Mouse (Mus musculus) cerebellum, postnatal 10 days (tissue): ENCODE measurements around the gene Slc1a3.
A peak's percentile ranks its signal among the peaks of the same experiment; 100 is the strongest.
"Not testable (repeated sequence)": the region's sequence is repeated elsewhere in the genome, so short reads cannot be mapped to it uniquely, and the experiment has no call there.

Experiments
- DNase-seq, 2 experiments: peaks; one replicate each; pipeline ENCODE4 v3.0.0; 2021; ENCODE audit warnings: mixed read lengths in 2 of 2

The Slc1a3 gene

DNA sequence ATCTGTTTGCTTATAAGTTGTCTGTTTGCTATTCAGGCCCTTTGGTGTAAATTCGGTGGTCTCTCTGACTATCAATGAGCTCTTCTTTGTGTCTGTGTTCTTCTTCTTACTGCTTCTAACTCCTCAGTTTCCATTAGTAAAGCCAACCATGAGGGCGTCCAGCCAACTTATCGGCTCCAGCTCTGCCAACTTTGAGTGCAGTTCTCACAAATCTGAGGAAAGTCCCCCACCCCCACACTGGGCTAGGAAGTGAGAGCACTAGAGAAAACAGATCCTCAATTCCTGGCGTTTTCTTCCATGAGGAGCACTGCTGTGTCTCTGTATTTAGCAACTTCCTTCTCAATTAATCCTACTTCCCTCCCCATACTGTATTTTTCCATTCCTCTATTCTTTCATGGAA is 4.4 kb downstream of the Slc1a3 start:
- DNase-seq: peak; percentile 70 to 85

DNA sequence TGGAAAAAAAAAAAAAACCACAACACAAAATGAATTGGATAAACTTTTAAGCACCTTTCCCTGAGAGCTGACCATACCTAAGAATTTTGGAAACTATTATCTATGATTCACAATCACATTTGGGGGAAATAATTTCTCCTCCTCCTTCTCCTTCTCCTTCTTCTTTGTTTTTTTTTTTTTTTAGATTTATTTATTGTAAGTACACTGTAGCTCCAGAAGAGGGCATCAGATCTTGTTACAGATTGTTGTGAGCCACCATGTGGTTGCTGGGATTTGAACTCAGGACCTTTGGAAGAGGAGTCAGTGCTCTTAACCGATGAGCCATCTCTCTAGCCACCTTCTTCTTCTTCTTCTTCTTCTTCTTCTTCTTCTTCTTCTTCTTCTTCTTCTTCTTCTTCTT is 5.0 kb downstream of the Slc1a3 start:
- DNase-seq: not testable (repeated sequence)

DNA sequence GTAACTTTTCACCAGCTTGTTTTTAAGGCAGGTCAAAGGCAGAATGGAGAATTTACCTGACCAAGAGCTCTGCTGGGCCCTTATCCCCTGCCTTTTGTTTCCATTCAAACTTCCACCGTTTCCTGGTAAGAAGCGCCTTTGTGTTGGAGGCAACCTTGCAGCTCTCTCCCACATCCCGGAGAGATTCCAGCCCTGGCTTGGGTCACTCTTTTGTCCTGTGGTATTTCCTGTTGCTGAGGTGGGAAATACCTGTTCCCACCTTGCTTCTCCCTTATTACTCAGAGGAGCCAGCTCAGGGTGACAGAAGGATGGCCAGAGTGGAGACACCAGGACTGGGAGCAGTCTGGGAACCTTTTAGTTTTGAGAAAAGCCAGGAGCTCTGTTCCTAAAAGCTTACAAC is 12.6 kb downstream of the Slc1a3 start:
- no peak for DNase-seq

DNA sequence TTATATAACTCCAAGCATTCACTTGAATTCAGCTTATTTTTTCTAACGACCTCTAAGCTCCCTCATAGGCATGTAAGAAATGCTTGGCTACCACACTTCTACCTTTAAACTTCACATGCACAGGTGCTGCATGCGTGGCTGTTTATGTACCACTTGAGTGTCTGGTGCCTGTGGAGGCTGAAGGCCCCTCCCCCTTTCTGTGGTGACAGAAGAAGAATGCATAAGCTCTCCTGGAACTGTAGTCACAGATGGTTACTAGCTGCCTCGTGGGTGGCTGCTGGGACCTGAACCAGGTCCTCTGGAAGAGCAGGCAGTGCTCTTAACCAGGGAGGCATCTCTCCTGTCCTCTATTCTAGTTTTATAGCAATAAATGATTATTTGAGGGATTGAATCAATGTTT is 13.1 kb downstream of the Slc1a3 start:
- DNase-seq: no peak

DNA sequence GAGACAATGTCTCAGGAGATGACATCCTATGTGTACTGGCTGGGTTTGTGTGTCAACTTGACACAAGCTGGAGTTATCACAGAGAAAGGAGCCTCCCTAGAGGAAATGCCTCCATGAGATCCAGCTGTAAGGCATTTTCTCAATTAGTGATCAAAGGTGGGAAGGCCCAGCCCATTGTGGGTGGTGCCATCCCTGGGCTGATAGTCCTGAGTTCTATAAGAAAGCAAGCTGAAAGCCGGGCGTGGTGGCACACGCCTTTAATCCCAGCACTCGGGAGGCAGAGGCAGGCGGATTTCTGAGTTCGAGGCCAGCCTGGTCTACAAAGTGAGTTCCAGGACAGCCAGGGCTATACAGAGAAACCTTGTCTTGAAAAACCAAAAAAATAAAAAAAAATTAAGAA is 20.4 kb downstream of the Slc1a3 start:
- not testable (repeated sequence) for DNase-seq

DNA sequence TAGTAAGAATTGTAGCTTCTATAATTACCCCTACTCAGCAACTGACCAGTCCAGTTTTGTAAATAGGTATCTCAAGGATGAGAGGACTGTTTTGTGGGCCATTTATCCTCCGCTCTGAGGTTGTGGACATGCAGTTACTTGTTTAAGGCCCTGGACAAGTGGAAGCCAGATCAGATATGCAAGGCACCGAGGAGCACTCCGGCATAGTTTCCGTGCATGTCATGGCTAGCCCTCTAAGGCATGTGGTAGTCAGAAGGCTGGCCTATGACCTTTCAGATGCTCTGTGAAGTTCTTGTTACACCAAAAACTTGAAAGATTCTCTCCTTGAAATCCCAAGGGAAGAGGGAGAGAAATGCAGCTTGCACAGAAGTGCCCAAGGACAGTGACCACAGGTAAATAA is 23.7 kb downstream of the Slc1a3 start:
- no peak for DNase-seq

DNA sequence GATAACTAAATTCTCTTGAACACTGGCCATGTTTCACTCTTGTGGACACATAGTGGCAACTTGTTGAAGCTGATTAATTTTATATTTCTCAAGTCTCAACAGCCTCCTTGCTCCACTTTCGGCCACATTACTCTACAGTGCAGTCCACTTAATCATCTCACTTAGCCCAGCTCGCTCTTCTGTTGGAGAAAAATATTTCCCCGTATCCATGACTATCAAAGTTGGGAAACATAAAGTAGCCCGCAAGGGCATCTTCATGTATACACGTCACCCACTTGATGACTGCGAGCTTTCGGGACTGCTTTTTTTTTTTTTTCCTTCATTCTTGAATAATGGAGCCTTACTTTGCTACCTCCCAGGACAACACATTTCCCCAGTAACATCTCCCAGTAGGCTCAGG is 25.1 kb downstream of the Slc1a3 start:
- DNase-seq: no peak

DNA sequence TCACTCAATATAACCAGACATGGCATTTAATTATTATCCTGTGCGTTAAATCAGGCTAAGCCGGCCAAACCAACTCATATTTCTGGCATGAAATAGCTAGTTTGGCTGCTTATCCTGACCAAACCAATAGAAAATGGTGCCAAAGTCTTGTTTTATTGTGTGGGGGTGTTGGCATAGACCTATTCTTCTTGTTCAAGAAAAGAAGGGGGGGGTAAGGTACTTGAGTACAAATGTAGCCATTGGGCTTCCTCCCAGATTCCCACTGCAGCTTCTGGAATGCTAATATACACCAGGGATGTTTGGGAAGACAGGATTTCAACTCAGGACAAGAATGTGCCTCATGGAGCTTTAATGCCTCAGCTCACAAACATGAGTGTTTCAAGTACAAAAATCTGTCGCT is 26.3 kb downstream of the Slc1a3 start:
- DNase-seq: peak in 1 of 2 experiments; percentile 39

GRCm38 (mm10) chr15:8682871-8683270 is 27.7 kb downstream of the Slc1a3 start:
- no peak for DNase-seq

DNA sequence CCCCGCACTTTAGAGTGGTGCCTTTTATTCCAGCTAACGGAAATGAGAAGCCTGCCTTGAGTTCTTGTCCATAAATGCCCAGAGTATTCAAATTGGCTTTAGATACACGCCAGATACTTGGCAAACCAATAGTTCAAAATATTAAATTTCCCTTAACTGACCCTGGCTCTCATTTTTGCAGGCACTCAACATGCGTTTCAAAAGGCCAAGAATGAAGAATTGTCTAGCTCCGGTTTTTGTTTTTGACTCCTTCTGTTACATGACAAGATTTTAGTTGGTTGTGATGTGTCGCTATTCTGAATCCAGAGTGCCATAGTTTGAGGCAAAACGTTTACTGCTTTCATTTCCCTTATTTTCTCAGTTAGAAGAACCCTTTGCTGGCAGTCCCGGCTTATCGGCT is 28.1 kb downstream of the Slc1a3 start:
- no peak for DNase-seq

DNA sequence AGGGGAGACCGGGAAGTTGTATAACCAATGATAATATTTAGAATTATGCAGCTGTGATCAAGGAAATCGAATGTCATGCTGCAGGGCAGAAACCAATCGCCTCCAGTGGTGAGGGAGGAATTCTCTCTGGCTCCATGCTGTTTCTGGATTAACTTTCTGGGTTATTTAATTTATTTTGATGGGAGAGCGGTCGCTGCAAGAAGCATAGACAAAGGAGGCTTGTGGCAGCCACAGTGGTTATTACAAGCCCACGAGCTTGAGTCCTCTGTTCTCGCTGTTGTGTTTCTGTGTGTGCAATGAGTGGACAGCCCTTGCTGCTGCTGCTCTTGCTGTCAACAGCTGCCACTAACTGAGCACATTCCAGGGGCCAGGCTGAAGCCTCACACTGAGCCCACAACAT is 28.6 kb downstream of the Slc1a3 start:
- DNase-seq: no peak

DNA sequence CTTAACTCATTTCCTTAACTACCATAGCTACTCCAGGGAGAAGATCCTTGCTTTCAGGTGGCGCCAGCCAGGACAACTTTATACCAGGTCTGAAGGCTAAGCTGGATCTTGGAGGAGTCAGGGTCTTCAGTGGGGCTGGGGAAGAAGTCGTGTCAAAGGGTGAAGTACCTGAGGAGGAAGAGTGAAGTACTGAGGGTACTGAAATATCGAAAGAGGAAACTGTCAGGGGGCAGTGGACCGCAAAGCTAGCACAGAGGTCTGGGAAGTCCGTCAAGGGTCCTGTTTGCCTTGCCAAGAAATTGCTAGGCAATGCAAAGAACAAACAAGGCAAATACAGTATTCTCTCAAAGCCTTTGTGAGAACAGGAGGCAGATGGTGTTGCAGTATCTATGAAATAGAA is 29.6 kb downstream of the Slc1a3 start:
- DNase-seq: no peak

DNA sequence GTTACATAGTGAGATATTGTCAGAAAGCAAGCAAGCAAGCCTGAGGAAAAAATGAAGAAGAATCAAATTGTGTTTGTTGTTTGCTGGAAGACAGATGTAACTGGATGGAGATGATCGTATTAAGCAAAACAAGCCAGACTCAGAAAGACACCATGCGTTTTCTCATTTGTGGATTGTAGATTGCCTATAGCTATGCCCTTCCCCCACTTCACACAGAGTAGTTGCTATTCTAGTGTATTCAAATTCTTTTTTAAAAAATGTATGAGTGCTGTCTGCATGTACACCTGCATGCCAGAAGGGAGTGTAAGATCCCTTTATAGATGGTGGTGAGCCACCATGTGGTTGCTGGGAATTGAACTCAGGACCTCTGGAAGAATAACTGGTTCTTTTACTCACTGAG is 33.6 kb downstream of the Slc1a3 start:
- DNase-seq: no peak

GRCm38 (mm10) chr15:8676211-8676691 is 34.3 kb downstream of the Slc1a3 start:
- no peak for DNase-seq

DNA sequence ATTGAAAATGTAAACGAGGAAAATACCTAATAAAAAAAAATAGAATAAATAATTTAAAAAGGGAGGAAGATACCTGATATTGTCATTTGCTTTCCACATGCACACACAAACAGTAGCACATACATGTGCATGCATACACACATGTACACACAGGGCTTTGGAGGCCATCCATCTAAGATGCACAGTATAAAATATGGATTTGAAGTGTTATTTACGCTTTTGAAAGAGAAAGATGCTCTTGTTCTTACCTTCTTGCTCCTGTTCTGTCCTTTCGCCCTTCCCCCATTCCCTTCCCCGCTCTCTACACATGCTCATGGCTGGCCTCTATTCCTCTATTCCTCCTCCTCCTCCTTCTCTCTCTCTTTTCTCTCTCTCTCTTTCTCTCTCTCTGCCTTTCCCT is 34.9 kb downstream of the Slc1a3 start:
- DNase-seq: no peak

DNA sequence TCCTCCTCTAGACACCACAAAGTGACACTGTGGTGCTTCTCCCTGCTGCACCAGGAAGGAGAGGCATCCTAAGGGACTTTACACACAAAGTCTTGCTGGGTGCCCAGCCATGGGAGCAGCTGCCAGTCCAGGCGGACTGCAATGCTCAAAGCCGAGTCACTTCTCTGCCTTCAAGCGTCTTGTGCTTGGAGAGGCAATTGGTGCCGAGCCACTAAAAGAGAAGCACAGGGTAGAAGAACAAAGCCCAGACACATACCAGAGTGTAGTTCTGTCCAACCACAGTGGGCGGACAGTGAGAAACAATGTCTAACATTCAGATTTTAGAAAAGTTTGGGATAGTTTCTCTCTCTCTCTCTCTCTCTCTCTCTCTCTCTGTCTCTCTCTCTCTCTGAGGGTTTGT is 38.0 kb downstream of the Slc1a3 start:
- DNase-seq: no peak

GRCm38 (mm10) chr15:8667849-8668522 is 42.6 kb downstream of the Slc1a3 start:
- peak; percentile 51 to 57 for DNase-seq

GRCm38 (mm10) chr15:8665675-8666350 is 44.8 kb downstream of the Slc1a3 start:
- peak; percentile 17 to 38 for DNase-seq

- peak; percentile 70 to 76 for DNase-seq
These were observed 47.0 kb downstream of the Slc1a3 start for GRCm38 (mm10) chr15:8663348-8664099.

GRCm38 (mm10) chr15:8661856-8662255 is 48.7 kb downstream of the Slc1a3 start:
- no peak for DNase-seq

- no peak for DNase-seq
These were observed 50.6 kb downstream of the Slc1a3 start for GRCm38 (mm10) chr15:8659977-8660376.

- peak; percentile 21 to 31 for DNase-seq
These were observed 51.0 kb downstream of the Slc1a3 start for GRCm38 (mm10) chr15:8659483-8659971.
